Mouse (Mus musculus): ENCODE data around the gene Pard3b.

DNA sequence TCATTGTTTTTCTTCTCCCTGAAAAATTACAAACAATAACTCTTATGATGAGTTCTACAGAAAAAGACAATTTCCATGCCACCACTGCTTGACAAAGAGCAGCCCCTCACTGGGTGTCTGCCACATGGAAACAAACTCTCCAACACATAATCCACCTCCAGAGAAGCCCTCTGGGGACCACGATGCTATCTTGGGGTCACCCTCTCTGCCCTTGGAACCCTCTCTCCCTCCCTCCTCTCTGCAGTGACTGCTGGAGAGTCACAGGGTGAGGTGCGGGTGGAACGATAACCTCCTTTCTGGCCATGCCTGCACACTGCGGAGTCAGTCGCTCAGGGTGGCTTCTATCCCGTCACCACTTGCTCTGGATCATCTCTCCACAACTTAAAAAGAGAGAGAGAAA, 996.6 kb downstream of the Pard3b start:
- no peak for TF ChIP-seq EP300 (IDR thresholded peaks at IDR 0.05; ENCODE audit: insufficient read depth, low read depth, low read length)
- TF ChIP-seq POLR2A (IDR thresholded peaks at IDR 0.05; ENCODE audit: insufficient read depth, low read depth, low read length): no peak
